Mouse (Mus musculus) liver, adult 2 months (tissue): ENCODE results near the gene Npat.

Experiments used
- CTCF ChIP-seq: fragments of 200-500 bp; IDR thresholded peaks from 2 replicates; pipeline ENCODE4 v1.5.1; 2011; ENCODE audit warnings: low read depth, low read length, control low read depth
- POLR2A ChIP-seq: fragments of 200-500 bp; IDR thresholded peaks from 2 replicates; pipeline ENCODE4 v1.6.1; 2011; ENCODE audit warnings: low read length, control low read depth; ENCODE audit not compliant: insufficient read depth; ENCODE audit errors: extremely low read depth

GRCm38 (mm10) chr9:53601541-53601940, 64.7 kb downstream of the Npat start:
- TF ChIP-seq CTCF, result no peak
- TF ChIP-seq POLR2A, result no peak
